Mouse (Mus musculus) megakaryocyte, embryonic 14.5 days (primary cell): ENCODE data around the gene Cfap20.

Experiments
- FLI1 ChIP-seq: IDR thresholded peaks from 2 replicates; pipeline ENCODE4 v1.6.1; 2012; ENCODE audit warnings: low read length, inconsistent platforms, mixed read lengths
- GATA1 ChIP-seq: IDR thresholded peaks from 3 replicates; pipeline ENCODE4 v1.6.1; 2012; ENCODE audit warnings: mixed read lengths, low read length, inconsistent platforms, borderline replicate concordance

DNA sequence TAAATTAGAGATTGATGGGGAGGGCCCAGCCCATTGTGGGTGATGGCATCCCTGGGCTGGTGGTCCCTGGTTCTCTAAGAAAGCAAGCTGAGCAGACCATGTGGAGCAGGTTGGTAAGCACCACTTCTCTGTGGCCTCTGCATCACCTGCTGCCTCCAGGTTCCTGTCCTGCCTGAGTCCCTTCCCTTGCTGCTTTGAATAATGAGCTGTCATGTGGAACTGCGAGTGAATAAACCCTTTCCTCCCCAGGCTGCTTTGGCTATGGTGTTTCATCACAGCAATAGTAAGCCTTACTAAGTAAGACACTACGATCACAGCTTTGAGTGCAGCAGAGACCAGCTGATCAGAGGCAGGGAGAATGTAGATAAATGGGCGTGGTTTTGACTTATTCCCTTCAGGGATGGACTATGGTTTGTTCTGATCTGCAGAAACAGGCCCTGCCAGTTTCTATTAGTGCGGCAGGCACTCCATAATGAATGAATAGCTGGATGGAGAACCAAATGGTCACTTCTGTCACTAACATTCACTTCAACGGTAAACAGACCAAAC, 6.9 kb upstream of the Cfap20 start:
- TF ChIP-seq GATA1 (no peak), FLI1 (no peak)
